ENCODE assay signal across 20 mouse cellular contexts in genomic region chr11:75756687-75757086, GRCm38 (mm10). TPM values are rescaled to one million over a fixed set of nuclear protein-coding genes. Genes with fewer than 3 reads are reported as not detected.
A peak's percentile ranks its signal among the peaks of the same experiment; 100 is the strongest.
DNase-seq lines count a peak whose midpoint lies in the region; ATAC-seq lines count a peak whose summit lies in the region.
"Had no signal": no experiment of that assay in that cellular context is flagged by ENCODE, and none has a peak within 500 bp of the region (broad histone marks: within the 10 kb centered on the region; RNA-seq: fewer than 3 reads in every experiment).

No protein-coding gene starts in this region.

- peak; percentile 37 for DNase-seq in thymus, postnatal 14 days
- no peak for DNase-seq in thymus, postnatal 4 days
- peak; percentile 20 to 37 for DNase-seq in thymus, postnatal 36 days
- DNase-seq in embryo, embryonic 11 days: no peak
- DNase-seq in urinary bladder, postnatal 4 days (ENCODE audit: low spot score in 2 of 2): no peak
- DNase-seq: adrenal gland, adult 8-10 months; cerebellum, adult 8-10 months; cerebellum, postnatal 36 days; heart, postnatal 10 days; kidney, adult 9 months; kidney, postnatal 10 days; lung, postnatal 4 days; right cerebral cortex, postnatal 14 days had no signal

- peak; percentile 96 for ATAC-seq in CD4-positive, CD25-positive, alpha-beta regulatory T cell, adult 4 months
- 0 out of 2 replicates have a peak, but pooled peaks have one; percentile 42 for ATAC-seq in common myeloid progenitor, adult 5-6 weeks (replicated peaks; ENCODE audit: low read depth, poor library complexity, severe bottlenecking)
- ATAC-seq: forebrain, embryonic 15.5 days; intestine, embryonic 15.5 days; midbrain, embryonic 13.5 days had no signal

RNA-seq across cellular contexts. Expression of gene Ywhae, which starts 24.0 kb away (rescaled TPM):
- 100 to 1,000 TPM; 395 to 413 TPM for polyA plus RNA-seq in CD4-positive, CD25-positive, alpha-beta regulatory T cell, adult 4 months (2017; shearing (Covaris generic))
- 384 and 653 TPM in 2 replicates for total RNA-seq in common myeloid progenitor, adult 5-6 weeks (2017)

RNA-seq across cellular contexts. Expression of gene Doc2b, which starts 39.2 kb away (rescaled TPM):
- not detected for polyA plus RNA-seq in CD4-positive, CD25-positive, alpha-beta regulatory T cell, adult 4 months (2017; shearing (Covaris generic))
- total RNA-seq in common myeloid progenitor, adult 5-6 weeks (2017): not detected in 2 replicates
- total RNA-seq: hematopoietic stem cell, adult 5-6 weeks; megakaryocyte-erythroid progenitor cell, adult 5-6 weeks had no signal

Comparison
In these comparisons a context has a peak if more than half of its experiments do, and no peak if none do; other contexts are left out.
1. DNase-seq: peak in thymus, postnatal 14 days (single experiment) and thymus, postnatal 36 days (2 of 2); none in thymus, postnatal 4 days (single experiment), embryo, embryonic 11 days (single experiment) and urinary bladder, postnatal 4 days (0 of 2).